Mouse (Mus musculus) midbrain, postnatal 0 days (tissue): ENCODE results near the gene Cyb5r2. TPM values are rescaled to one million over a fixed set of nuclear protein-coding genes. Genes with fewer than 3 reads are reported as not detected.

Experiments used
- ATAC-seq: fragments of 200-750 bp; cut with Nextera tagmentation; 2 replicates; pipeline ENCODE4 v1.8.0; 2017; ENCODE audit warnings: moderate number of reproducible peaks, mild to moderate bottlenecking, moderate TSS enrichment, moderate library complexity; ENCODE audit not compliant: low FRiP score
- DNase-seq: peaks from one replicate; pipeline ENCODE4 v3.0.0-alpha.2; 2015; ENCODE audit warnings: low spot score
- H3K27ac ChIP-seq: fragments of 300-500 bp; sonication (generic); 2 replicates; pipeline ENCODE4 v1.5.1; 2014; ENCODE audit warnings: low read depth, mild to moderate bottlenecking, low read length, mixed read lengths
- H3K27me3 ChIP-seq: fragments of 300-500 bp; sonication (generic); 2 replicates; pipeline ENCODE4 v1.6.1; 2014; ENCODE audit warnings: low read length, control low read depth, mixed read lengths; ENCODE audit not compliant: insufficient read depth
- H3K36me3 ChIP-seq: fragments of 300-500 bp; sonication (generic); 2 replicates; pipeline ENCODE4 v1.6.1; 2014; ENCODE audit warnings: low read length, control low read depth, mixed read lengths; ENCODE audit not compliant: insufficient read depth
- H3K4me1 ChIP-seq: fragments of 300-500 bp; sonication (generic); 2 replicates; pipeline ENCODE4 v1.6.1; 2014; ENCODE audit warnings: mild to moderate bottlenecking, control low read depth, antibody characterized with exemption, low read length, mixed read lengths; ENCODE audit not compliant: insufficient read depth
- H3K4me2 ChIP-seq: fragments of 300-500 bp; sonication (generic); 2 replicates; pipeline ENCODE4 v1.6.1; 2014; ENCODE audit warnings: low read depth, mild to moderate bottlenecking, low read length, mixed read lengths; ENCODE audit not compliant: poor library complexity, severe bottlenecking
- H3K4me3 ChIP-seq: fragments of 300-500 bp; sonication (generic); 2 replicates; pipeline ENCODE4 v1.5.1; 2014; ENCODE audit warnings: low read depth, mild to moderate bottlenecking, low read length, moderate library complexity
- H3K9ac ChIP-seq: fragments of 300-500 bp; sonication (generic); replicated peaks from 2 replicates; pipeline ENCODE4 v1.6.1; 2014; ENCODE audit warnings: mild to moderate bottlenecking, low read length, moderate library complexity, mixed read lengths; ENCODE audit not compliant: poor library complexity, severe bottlenecking
- H3K9me3 ChIP-seq: fragments of 300-500 bp; sonication (generic); 2 replicates; pipeline ENCODE4 v1.6.1; 2016; ENCODE audit warnings: low read length, control low read depth
- CTCF ChIP-seq: IDR thresholded peaks from 2 replicates; pipeline ENCODE4 v1.5.1; 2016; ENCODE audit warnings: antibody characterized with exemption, mild to moderate bottlenecking
- WGBS: fragments of 180-500 bp; shearing (Covaris S2); extraction: QIAGEN DNeasy Blood & Tissue Kit; methylation state at CpG from one replicate; pipeline ENCODE4 v1.1.7; 2014; 5-methylcytosine and 5-hydroxymethylcytosine counted together
- polyA plus RNA-seq: library from polyadenylated mRNA; unstranded; fragments of >200 nt; fragmentation: Nextera tagmentation; extraction: Ambion mirVana; gene quantifications from 2 replicates; pipeline ENCODE4 v1.2.1, GENCODE M21; 2015
- total RNA-seq: library from RNA; depleted of rRNA; stranded (reverse); fragments of >200 nt; gene quantifications from 2 replicates; pipeline ENCODE4 v1.2.3, GENCODE M21; 2014

Gene Cyb5r2
- total and polyA plus RNA-seq, 2 experiments from 2014 or later = 0.47 TPM; not detected in 1

DNA sequence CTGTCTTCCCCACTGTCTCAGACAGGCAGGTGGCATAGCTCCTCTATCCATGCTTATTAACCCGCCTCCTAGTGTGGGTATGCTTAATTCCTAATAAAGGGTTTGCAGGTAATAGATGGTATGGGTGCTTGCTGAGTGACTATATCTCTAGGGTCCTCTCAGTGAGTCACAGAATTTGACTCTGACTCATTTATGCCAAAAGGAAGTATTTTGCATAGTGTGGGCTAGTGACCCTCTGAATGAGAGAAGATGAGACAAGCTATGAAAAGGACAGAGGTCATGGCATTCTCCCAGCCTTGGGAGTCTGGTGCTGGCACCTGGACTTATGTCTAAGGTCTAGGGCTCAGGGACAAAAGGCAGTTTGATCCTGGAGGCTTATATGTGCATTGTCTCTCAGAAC, 37.1 kb downstream of the Cyb5r2 start:
- DNase-seq (no peak), ATAC-seq (no peak)
- Histone ChIP-seq H3K36me3 (no peaks in the 10 kb centered on the region), H3K4me1 (no peaks in the 10 kb centered on the region), H3K9me3 (no peaks in the 10 kb centered on the region), H3K4me2 (no peak overlapping the region), H3K27me3 (no peaks in the 10 kb centered on the region), H3K4me3 (no peak overlapping the region), H3K27ac (no peak overlapping the region), H3K9ac (no peak overlapping the region)
- 90% methylated on average over 1 of the region's 1 CpGs for WGBS
- no peak for TF ChIP-seq CTCF

GRCm38 (mm10) chr7:107714067-107714466, 43.8 kb downstream of the Cyb5r2 start:
- DNase-seq = no peak
- 85% methylated on average over 5 of the region's 5 CpGs for WGBS

GRCm38 (mm10) chr7:107712743-107713142, 45.1 kb downstream of the Cyb5r2 start:
- no peak overlapping the region for H3K9ac ChIP-seq
- no peak overlapping the region for H3K4me3 ChIP-seq
- H3K36me3 ChIP-seq = no peaks in the 10 kb centered on the region
- no peak for ATAC-seq
- H3K4me2 ChIP-seq = no peak overlapping the region
- no peaks in the 10 kb centered on the region for H3K27me3 ChIP-seq
- WGBS = 63% methylated on average over 6 of the region's 6 CpGs
- H3K9me3 ChIP-seq = no peaks in the 10 kb centered on the region
- peak; percentile 30 for DNase-seq
- H3K4me1 ChIP-seq = peaks cover 2% of the 10 kb centered on the region; the same call in 1 of the 2 replicates
- TF ChIP-seq CTCF = no peak
- H3K27ac ChIP-seq = no peak overlapping the region

More at GRCm38 (mm10) chr7:107714067-107714466, 43.8 kb downstream of the Cyb5r2 start:
- H3K4me1 ChIP-seq = no peaks in the 10 kb centered on the region
- no peaks in the 10 kb centered on the region for H3K9me3 ChIP-seq
- H3K27me3 ChIP-seq = no peaks in the 10 kb centered on the region
- H3K27ac ChIP-seq = no peak overlapping the region
- ATAC-seq = no peak
- no peaks in the 10 kb centered on the region for H3K36me3 ChIP-seq
- no peak overlapping the region for H3K9ac ChIP-seq
- no peak for TF ChIP-seq CTCF
- no peak overlapping the region for H3K4me3 ChIP-seq
- no peak overlapping the region for H3K4me2 ChIP-seq

DNA sequence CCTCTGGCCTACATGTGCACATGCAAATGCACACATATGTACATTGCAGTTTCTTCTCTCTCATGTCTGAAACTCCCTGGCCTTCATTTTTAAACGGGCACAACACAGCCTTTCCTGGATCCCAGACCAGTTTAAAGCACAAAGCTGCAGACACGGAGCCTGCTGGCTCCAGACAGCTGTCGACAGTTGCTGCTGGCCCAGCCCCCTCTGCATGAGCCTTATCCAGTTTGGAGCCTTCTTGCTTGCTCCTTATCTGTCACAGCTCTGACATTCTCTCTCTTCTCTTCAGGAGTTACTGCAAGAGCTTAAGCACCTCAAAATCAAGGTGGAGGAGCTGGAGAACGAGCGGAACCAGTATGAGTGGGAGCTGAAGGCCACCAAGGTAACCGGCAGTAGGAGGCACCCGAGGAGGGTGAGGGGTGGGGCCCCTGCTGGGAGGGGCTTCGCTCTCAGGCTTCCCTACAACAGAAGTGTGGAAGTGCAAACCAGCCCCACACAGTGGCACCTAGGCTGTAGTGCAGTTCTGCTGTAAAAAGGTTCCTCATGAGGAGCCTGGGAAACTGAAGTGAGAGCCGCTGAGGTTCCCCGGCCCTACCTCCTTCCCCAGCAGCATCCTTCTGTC, 49.2 kb downstream of the Cyb5r2 start:
- H3K27me3 ChIP-seq = no peaks in the 10 kb centered on the region
- no peaks in the 10 kb centered on the region for H3K36me3 ChIP-seq
- H3K4me2 ChIP-seq = peak overlapping the region; percentile 46
- WGBS = 4% methylated on average over 10 of the region's 10 CpGs
- peak; percentile 90 for ATAC-seq
- peak; percentile 82 for DNase-seq
- H3K4me3 ChIP-seq = peak overlapping the region; percentile 23
- peaks cover 2% of the 10 kb centered on the region; the same call in 1 of the 2 replicates for H3K4me1 ChIP-seq
- H3K27ac ChIP-seq = peak overlapping the region; percentile 7; the same call in 1 of the 2 replicates
- H3K9me3 ChIP-seq = no peaks in the 10 kb centered on the region
- no peak overlapping the region; the same call in 1 of the 2 replicates for H3K9ac ChIP-seq
- peak; percentile 76 for TF ChIP-seq CTCF

DNA sequence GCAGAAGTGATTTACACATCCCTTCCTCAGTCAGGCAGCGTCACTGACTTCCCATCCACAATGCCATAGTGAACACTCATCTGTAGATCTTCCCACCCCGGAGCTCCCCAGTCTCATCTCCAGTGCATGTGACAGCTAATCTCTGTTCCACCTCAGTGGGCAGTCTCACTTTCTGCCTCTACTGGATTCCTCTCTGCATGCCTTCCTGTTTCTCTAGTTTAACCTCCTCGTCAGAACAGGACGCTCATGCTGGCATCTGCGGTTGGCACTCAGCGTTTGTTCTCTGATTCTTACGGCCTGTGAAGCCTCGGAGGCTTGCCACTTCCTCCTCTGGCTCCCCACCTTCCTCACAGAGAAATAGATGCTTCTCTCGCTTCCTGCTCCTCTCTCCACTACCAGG, 50.2 kb downstream of the Cyb5r2 start:
- Histone ChIP-seq H3K4me1 (peaks cover 2% of the 10 kb centered on the region; the same call in 1 of the 2 replicates), H3K27ac (no peak overlapping the region), H3K27me3 (no peaks in the 10 kb centered on the region), H3K9me3 (no peaks in the 10 kb centered on the region), H3K4me3 (no peak overlapping the region), H3K9ac (no peak overlapping the region), H3K36me3 (no peaks in the 10 kb centered on the region), H3K4me2 (no peak overlapping the region)
- 58% methylated on average over 9 of the region's 9 CpGs for WGBS
- DNase-seq = no peak
- TF ChIP-seq CTCF = no peak
- ATAC-seq = no peak

- Histone ChIP-seq H3K36me3 (no peaks in the 10 kb centered on the region), H3K9ac (no peak overlapping the region)
- ATAC-seq = no peak
These were observed 51.9 kb downstream of the Cyb5r2 start for GRCm38 (mm10) chr7:107705941-107706340.

More at GRCm38 (mm10) chr7:107705941-107706340, 51.9 kb downstream of the Cyb5r2 start:
- Histone ChIP-seq H3K9me3 (no peaks in the 10 kb centered on the region), H3K4me3 (no peak overlapping the region), H3K4me1 (peaks cover 2% of the 10 kb centered on the region; the same call in 1 of the 2 replicates), H3K4me2 (no peak overlapping the region), H3K27me3 (no peaks in the 10 kb centered on the region), H3K27ac (no peak overlapping the region)
- WGBS = 54% methylated on average over 5 of the region's 5 CpGs
- TF ChIP-seq CTCF = no peak
- DNase-seq = peak; percentile 5
